Mouse (Mus musculus): ENCODE results near the gene Pdcd5. TPM values are rescaled to one million over a fixed set of nuclear protein-coding genes. Genes with fewer than 3 reads are reported as not detected.

Pdcd5 gene
- polyA plus RNA-seq, 1 experiment = 32.6 TPM

- H3K27me3 ChIP-seq (ENCODE audit: control insufficient read depth, insufficient read depth, low read length) = no peaks in the 10 kb centered on the region
- peaks cover 14% of the 10 kb centered on the region for H3K36me3 ChIP-seq (ENCODE audit: control insufficient read depth, insufficient read depth, low read length)
- peak overlapping the region; percentile 81 for H3K4me3 ChIP-seq (ENCODE audit: extremely low read depth, insufficient read depth, insufficient read length)
- 12% methylated on average over 34 of the region's 34 CpGs for WGBS
- TF ChIP-seq CTCF (IDR thresholded peaks at IDR 0.05; ENCODE audit: extremely low read depth, insufficient read depth, insufficient read length, insufficient replicate concordance) (no peak), POLR2A (IDR thresholded peaks at IDR 0.05; ENCODE audit: low read depth, low read length) (no peak)
- H3K4me1 ChIP-seq (ENCODE audit: control insufficient read depth, insufficient read depth, insufficient read length) = peaks cover 3% of the 10 kb centered on the region; the same call in 1 of the 2 replicates
- H3K27ac ChIP-seq (ENCODE audit: insufficient read depth, low read length) = peak overlapping the region; percentile 52; the same call in 1 of the 2 replicates
- peak in 1 of 2 experiments; percentile 16 for DNase-seq (ENCODE audit: low read depth in 1 of 2, low spot score in 2 of 2)
Observed at GRCm38 (mm10) chr7:35646317-35647081, 822 bp downstream of the Pdcd5 start.

DNA sequence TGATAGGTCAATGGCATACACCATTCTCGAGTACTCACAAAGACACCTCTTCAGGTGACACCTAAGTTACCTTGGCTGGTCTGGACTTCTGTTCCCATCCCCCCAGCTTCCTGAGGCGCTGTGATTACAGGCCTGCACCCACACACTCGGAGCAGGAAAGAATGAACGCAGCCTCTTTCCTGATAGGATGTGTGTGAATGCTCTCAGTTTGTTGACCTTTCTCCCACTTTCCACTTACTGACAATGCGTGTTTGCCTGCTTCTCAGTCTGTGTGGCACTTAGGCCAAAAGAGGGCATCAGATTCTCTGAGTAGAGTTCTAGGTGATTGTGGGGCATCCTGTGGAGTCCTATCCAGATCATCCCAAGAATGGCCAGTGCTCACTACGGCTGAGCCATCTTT is 7.2 kb downstream of the Pdcd5 start:
- WGBS = 88% methylated on average over 6 of the region's 6 CpGs
- H3K27me3 ChIP-seq (ENCODE audit: control insufficient read depth, insufficient read depth, low read length) = no peaks in the 10 kb centered on the region
- no peak overlapping the region for H3K4me3 ChIP-seq (ENCODE audit: extremely low read depth, insufficient read depth, insufficient read length)
- no peaks in the 10 kb centered on the region for H3K4me1 ChIP-seq (ENCODE audit: control insufficient read depth, insufficient read depth, insufficient read length)
- no peak for DNase-seq (ENCODE audit: low read depth in 1 of 2, low spot score in 2 of 2)
- H3K27ac ChIP-seq (ENCODE audit: insufficient read depth, low read length) = no peak overlapping the region
- peaks cover 39% of the 10 kb centered on the region for H3K36me3 ChIP-seq (ENCODE audit: control insufficient read depth, insufficient read depth, low read length)
- TF ChIP-seq CTCF (IDR thresholded peaks at IDR 0.05; ENCODE audit: extremely low read depth, insufficient read depth, insufficient read length, insufficient replicate concordance) (no peak), POLR2A (IDR thresholded peaks at IDR 0.05; ENCODE audit: low read depth, low read length) (no peak)

- 97% methylated on average over 9 of the region's 9 CpGs for WGBS
- Histone ChIP-seq H3K4me1 (ENCODE audit: control insufficient read depth, insufficient read depth, insufficient read length) (no peaks in the 10 kb centered on the region), H3K27ac (ENCODE audit: insufficient read depth, low read length) (no peak overlapping the region), H3K27me3 (ENCODE audit: control insufficient read depth, insufficient read depth, low read length) (no peaks in the 10 kb centered on the region), H3K4me3 (ENCODE audit: extremely low read depth, insufficient read depth, insufficient read length) (no peak overlapping the region), H3K36me3 (ENCODE audit: control insufficient read depth, insufficient read depth, low read length) (peaks cover 31% of the 10 kb centered on the region)
- DNase-seq (ENCODE audit: low read depth in 1 of 2, low spot score in 2 of 2) = no peak
- TF ChIP-seq POLR2A (IDR thresholded peaks at IDR 0.05; ENCODE audit: low read depth, low read length) (no peak), CTCF (IDR thresholded peaks at IDR 0.05; ENCODE audit: extremely low read depth, insufficient read depth, insufficient read length, insufficient replicate concordance) (no peak)
Observed at GRCm38 (mm10) chr7:35636874-35637273, 10.4 kb downstream of the Pdcd5 start.

DNA sequence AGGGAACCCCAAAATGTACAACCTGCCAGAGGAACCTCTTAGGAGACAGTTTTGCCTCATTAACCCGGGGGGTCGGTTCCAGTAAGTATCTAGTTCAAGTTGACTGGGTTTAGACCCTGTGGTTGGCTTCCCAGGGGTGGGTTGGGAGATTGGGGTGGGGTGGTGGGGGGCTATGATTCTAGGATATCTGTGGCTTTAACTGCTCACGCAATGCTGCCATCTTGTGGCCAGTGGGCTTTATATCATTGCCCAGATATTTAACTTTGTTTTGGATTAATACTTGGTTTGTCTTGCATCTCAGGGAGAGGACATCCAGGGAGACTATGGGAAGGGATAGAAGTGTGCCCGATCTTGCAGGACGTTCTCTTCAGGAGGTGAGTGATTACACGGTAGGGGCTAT is 11.1 kb downstream of the Pdcd5 start:
- Histone ChIP-seq H3K27ac (ENCODE audit: insufficient read depth, low read length) (no peak overlapping the region), H3K27me3 (ENCODE audit: control insufficient read depth, insufficient read depth, low read length) (no peaks in the 10 kb centered on the region), H3K4me1 (ENCODE audit: control insufficient read depth, insufficient read depth, insufficient read length) (no peaks in the 10 kb centered on the region), H3K4me3 (ENCODE audit: extremely low read depth, insufficient read depth, insufficient read length) (no peak overlapping the region), H3K36me3 (ENCODE audit: control insufficient read depth, insufficient read depth, low read length) (peaks cover 28% of the 10 kb centered on the region)
- no peak for DNase-seq (ENCODE audit: low read depth in 1 of 2, low spot score in 2 of 2)
- TF ChIP-seq CTCF (IDR thresholded peaks at IDR 0.05; ENCODE audit: extremely low read depth, insufficient read depth, insufficient read length, insufficient replicate concordance) = peak; percentile 2; the same call in 1 of the 2 replicates
- no peak for TF ChIP-seq POLR2A (IDR thresholded peaks at IDR 0.05; ENCODE audit: low read depth, low read length)
- WGBS = 79% methylated on average over 6 of the region's 6 CpGs

DNA sequence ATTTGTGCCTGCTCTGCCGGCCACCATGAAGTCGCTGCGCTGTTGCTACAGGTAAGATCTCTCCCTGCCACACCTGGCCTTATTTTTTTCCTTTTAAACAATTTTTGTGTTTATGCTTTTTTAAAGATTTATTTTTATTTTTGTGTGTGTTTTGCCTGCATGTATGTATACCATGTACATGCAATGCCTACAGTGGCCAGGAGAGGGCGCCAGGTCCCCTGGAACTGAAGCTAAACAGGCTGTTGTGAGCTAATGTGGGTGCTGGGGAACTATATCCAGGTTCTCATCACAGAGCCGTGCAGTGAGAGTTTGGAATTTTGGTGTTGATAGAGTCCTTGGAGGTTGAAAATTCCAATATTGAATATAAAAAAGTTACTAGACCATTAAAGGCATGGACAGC is 18.8 kb downstream of the Pdcd5 start:
- DNase-seq (ENCODE audit: low read depth in 1 of 2, low spot score in 2 of 2) = peak in 1 of 2 experiments; percentile 30
- 76% methylated on average over 5 of the region's 5 CpGs for WGBS
- Histone ChIP-seq H3K27ac (ENCODE audit: insufficient read depth, low read length) (no peak overlapping the region), H3K4me1 (ENCODE audit: control insufficient read depth, insufficient read depth, insufficient read length) (no peaks in the 10 kb centered on the region), H3K27me3 (ENCODE audit: control insufficient read depth, insufficient read depth, low read length) (no peaks in the 10 kb centered on the region), H3K4me3 (ENCODE audit: extremely low read depth, insufficient read depth, insufficient read length) (no peak overlapping the region), H3K36me3 (ENCODE audit: control insufficient read depth, insufficient read depth, low read length) (peaks cover 12% of the 10 kb centered on the region)
- TF ChIP-seq POLR2A (IDR thresholded peaks at IDR 0.05; ENCODE audit: low read depth, low read length) (no peak), CTCF (IDR thresholded peaks at IDR 0.05; ENCODE audit: extremely low read depth, insufficient read depth, insufficient read length, insufficient replicate concordance) (peak; percentile 61; the same call in 1 of the 2 replicates)

DNA sequence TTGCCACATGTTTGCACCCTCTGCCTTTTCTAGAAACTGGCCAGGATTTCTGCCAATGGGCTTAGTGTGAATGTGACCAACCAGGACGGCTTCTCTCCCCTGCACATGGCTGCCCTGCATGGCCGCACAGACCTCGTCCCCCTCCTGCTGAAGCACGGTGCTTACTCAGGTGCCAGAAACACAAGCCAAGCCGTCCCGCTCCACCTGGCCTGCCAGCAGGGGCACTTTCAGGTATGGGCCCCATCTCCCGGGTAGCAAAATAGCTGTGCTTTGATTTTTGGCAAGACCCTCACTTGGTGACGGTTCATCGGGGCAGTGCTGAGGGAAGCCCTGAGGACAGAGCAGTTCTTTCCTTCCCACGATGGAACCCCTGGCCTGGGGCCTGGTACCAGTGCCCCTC is 19.9 kb downstream of the Pdcd5 start:
- TF ChIP-seq POLR2A (IDR thresholded peaks at IDR 0.05; ENCODE audit: low read depth, low read length) (no peak), CTCF (IDR thresholded peaks at IDR 0.05; ENCODE audit: extremely low read depth, insufficient read depth, insufficient read length, insufficient replicate concordance) (no peak)
- H3K4me1 ChIP-seq (ENCODE audit: control insufficient read depth, insufficient read depth, insufficient read length) = no peaks in the 10 kb centered on the region
- whole genome bisulfite sequencing = 95% methylated on average over 10 of the region's 10 CpGs
- no peak overlapping the region for H3K27ac ChIP-seq (ENCODE audit: insufficient read depth, low read length)
- H3K36me3 ChIP-seq (ENCODE audit: control insufficient read depth, insufficient read depth, low read length) = peaks cover 14% of the 10 kb centered on the region
- DNase-seq (ENCODE audit: low read depth in 1 of 2, low spot score in 2 of 2) = no peak
- no peaks in the 10 kb centered on the region for H3K27me3 ChIP-seq (ENCODE audit: control insufficient read depth, insufficient read depth, low read length)
- H3K4me3 ChIP-seq (ENCODE audit: extremely low read depth, insufficient read depth, insufficient read length) = no peak overlapping the region

GRCm38 (mm10) chr7:35626038-35626437 is 21.3 kb downstream of the Pdcd5 start:
- peaks cover 17% of the 10 kb centered on the region for H3K36me3 ChIP-seq (ENCODE audit: control insufficient read depth, insufficient read depth, low read length)
- no peak overlapping the region for H3K4me3 ChIP-seq (ENCODE audit: extremely low read depth, insufficient read depth, insufficient read length)
- no peak for DNase-seq (ENCODE audit: low read depth in 1 of 2, low spot score in 2 of 2)
- no peaks in the 10 kb centered on the region for H3K27me3 ChIP-seq (ENCODE audit: control insufficient read depth, insufficient read depth, low read length)
- no peaks in the 10 kb centered on the region for H3K4me1 ChIP-seq (ENCODE audit: control insufficient read depth, insufficient read depth, insufficient read length)
- TF ChIP-seq CTCF (IDR thresholded peaks at IDR 0.05; ENCODE audit: extremely low read depth, insufficient read depth, insufficient read length, insufficient replicate concordance) (no peak), POLR2A (IDR thresholded peaks at IDR 0.05; ENCODE audit: low read depth, low read length) (no peak)
- WGBS = 92% methylated on average over 5 of the region's 5 CpGs
- H3K27ac ChIP-seq (ENCODE audit: insufficient read depth, low read length) = no peak overlapping the region
